Mouse (Mus musculus): ENCODE results near the gene P4ha1. TPM values are rescaled to one million over a fixed set of nuclear protein-coding genes. Genes with fewer than 3 reads are reported as not detected.
A peak's percentile ranks its signal among the peaks of the same experiment; 100 is the strongest.

P4ha1 gene
- polyA plus RNA-seq (2016; fragmentation: Nextera tagmentation; extraction: Ambion mirVana): 24.7 and 27.4 TPM in 2 replicates

- Histone ChIP-seq H3K9ac (peak within 1 kb of the TSS; percentile 98), H3K4me3 (peak within 1 kb of the TSS; percentile 90), H3K27ac (peak within 1 kb of the TSS; percentile 94), H3K9me3 (replicated peaks) (no peaks in the 10 kb centered on the region), H3K36me3 (no peaks in the 10 kb centered on the region), H3K4me2 (peak within 1 kb of the TSS; percentile 91), H3K4me1 (peaks cover 44% of the 10 kb centered on the region), H3K27me3 (replicated peaks) (no peaks in the 10 kb centered on the region)
- under 1% methylated on average over 39 of the region's 39 CpGs for WGBS (ENCODE audit: insufficient replicate concordance)
- ATAC-seq: peak; percentile 99
Observed at GRCm38 (mm10) chr10:59323100-59323487, at the start of gene P4ha1. Gene P4ha1, plus strand, starts transcription at chr10:59323296.

DNA sequence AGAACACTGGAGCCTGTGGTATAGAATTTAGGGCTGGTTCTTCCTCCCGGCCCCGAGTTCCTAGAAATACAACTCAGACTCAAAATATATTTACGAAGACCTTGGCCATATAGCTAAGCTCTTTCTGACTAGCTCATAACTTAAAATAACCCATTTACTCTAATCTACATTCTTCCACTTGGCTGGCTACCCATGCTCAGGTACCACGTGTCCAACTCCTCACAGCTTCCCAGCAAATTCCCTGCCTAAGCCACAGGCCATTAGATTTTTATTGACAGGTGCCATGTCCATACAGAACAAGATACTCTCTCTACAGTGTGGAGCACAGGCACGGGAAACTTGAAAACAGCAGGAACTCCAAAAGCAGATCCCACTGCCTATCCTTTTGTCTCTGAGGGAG lies 47.4 kb upstream of the P4ha1 start:
- 63% methylated on average over 5 of the region's 5 CpGs for WGBS (ENCODE audit: insufficient replicate concordance)
- Histone ChIP-seq H3K4me3 (no peak overlapping the region), H3K4me1 (peaks cover 4% of the 10 kb centered on the region; the same call in 1 of the 2 replicates), H3K27me3 (replicated peaks) (no peaks in the 10 kb centered on the region), H3K4me2 (no peak overlapping the region), H3K27ac (no peak overlapping the region), H3K36me3 (no peaks in the 10 kb centered on the region), H3K9ac (no peak overlapping the region), H3K9me3 (replicated peaks) (no peaks in the 10 kb centered on the region)
- ATAC-seq: no peak

DNA sequence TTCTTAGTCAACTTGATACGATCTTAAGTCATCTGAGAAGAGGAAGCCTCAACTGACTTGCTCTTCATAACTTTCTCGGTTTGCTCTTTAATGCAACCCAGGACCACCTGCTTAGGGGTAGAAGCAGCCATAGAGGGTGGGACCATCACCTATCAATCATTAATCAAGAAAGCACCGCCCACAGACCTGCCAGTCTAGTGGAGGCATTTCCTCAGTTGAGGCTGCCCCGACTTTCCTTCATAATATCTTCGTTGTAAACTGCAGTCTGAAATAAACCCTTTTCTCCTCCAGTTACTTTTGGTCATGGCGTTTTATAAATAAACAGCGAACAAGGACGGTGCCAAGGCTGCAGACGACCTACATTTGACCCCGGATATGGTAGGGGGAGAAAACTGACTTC lies 46.0 kb upstream of the P4ha1 start:
- no peaks in the 10 kb centered on the region for H3K36me3 ChIP-seq
- no peak overlapping the region for H3K4me2 ChIP-seq
- H3K4me3 ChIP-seq: no peak overlapping the region
- H3K27ac ChIP-seq: no peak overlapping the region
- ATAC-seq: no peak
- H3K9ac ChIP-seq: no peak overlapping the region
- H3K27me3 ChIP-seq (replicated peaks): no peaks in the 10 kb centered on the region
- 50% methylated on average over 10 of the region's 10 CpGs for WGBS (ENCODE audit: insufficient replicate concordance)
- H3K9me3 ChIP-seq (replicated peaks): no peaks in the 10 kb centered on the region
- H3K4me1 ChIP-seq: peaks cover 4% of the 10 kb centered on the region; the same call in 1 of the 2 replicates

- Histone ChIP-seq H3K27ac (no peak overlapping the region), H3K4me2 (no peak overlapping the region), H3K4me3 (no peak overlapping the region), H3K9ac (no peak overlapping the region), H3K36me3 (no peaks in the 10 kb centered on the region), H3K9me3 (replicated peaks) (no peaks in the 10 kb centered on the region), H3K4me1 (peaks cover 4% of the 10 kb centered on the region; the same call in 1 of the 2 replicates), H3K27me3 (replicated peaks) (no peaks in the 10 kb centered on the region)
- ATAC-seq: no peak
- WGBS (ENCODE audit: insufficient replicate concordance): 41% methylated on average over 5 of the region's 5 CpGs
Observed at GRCm38 (mm10) chr10:59277729-59278475, 45.2 kb upstream of the P4ha1 start.

DNA sequence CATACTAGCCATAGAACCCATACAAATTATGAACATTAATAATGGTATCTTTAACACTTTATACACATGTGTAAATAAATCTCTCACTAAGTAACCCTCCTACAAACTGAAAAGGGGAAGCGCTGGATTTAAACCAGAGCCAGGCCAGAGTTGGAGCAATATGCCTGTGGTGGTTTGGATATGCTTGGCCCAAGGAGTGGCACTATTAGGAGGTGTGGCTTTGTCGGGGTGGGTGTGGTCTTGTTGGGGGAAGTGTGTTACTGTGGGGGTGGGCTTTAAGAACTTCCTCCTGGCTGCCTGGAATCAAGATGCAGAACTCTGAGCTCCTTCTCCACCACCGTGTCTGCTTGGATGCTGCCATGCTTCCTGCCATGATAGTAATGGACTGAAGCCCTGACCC lies 39.9 kb upstream of the P4ha1 start:
- H3K9me3 ChIP-seq (replicated peaks): no peaks in the 10 kb centered on the region
- no peak overlapping the region for H3K27ac ChIP-seq
- ATAC-seq: no peak
- peaks cover 13% of the 10 kb centered on the region for H3K4me1 ChIP-seq
- H3K27me3 ChIP-seq (replicated peaks): no peaks in the 10 kb centered on the region
- H3K4me3 ChIP-seq: no peak overlapping the region
- 44% methylated on average over 3 of the region's 3 CpGs for WGBS (ENCODE audit: insufficient replicate concordance)
- no peaks in the 10 kb centered on the region for H3K36me3 ChIP-seq
- H3K9ac ChIP-seq: no peak overlapping the region
- H3K4me2 ChIP-seq: no peak overlapping the region

DNA sequence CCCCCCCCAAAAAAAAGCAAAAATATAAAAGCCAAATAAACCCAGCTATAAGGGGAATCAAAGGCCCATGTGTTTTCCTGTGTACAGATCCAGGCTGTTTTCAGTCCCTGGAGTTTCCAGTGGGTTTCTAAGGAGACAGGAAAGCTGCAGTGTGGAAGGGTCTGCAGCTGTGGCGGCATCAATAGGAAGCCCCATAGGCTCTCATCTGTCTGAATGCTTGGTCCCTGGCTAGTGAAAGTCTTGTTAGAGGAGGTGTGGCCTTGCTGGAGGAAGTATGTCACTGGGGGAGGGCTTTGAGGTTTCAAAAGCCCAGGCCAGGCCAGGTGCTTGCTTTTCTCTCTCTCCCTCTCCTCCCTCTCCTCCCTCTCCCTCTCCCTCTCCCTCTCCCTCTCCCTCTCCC lies 39.3 kb upstream of the P4ha1 start:
- Histone ChIP-seq H3K4me2 (no peak overlapping the region), H3K4me1 (peaks cover 18% of the 10 kb centered on the region), H3K9ac (no peak overlapping the region), H3K36me3 (no peaks in the 10 kb centered on the region), H3K9me3 (replicated peaks) (no peaks in the 10 kb centered on the region), H3K27ac (no peak overlapping the region), H3K27me3 (replicated peaks) (no peaks in the 10 kb centered on the region), H3K4me3 (no peak overlapping the region)
- no peak for ATAC-seq
- 67% methylated on average over 1 of the region's 1 CpGs for WGBS (ENCODE audit: insufficient replicate concordance)

DNA sequence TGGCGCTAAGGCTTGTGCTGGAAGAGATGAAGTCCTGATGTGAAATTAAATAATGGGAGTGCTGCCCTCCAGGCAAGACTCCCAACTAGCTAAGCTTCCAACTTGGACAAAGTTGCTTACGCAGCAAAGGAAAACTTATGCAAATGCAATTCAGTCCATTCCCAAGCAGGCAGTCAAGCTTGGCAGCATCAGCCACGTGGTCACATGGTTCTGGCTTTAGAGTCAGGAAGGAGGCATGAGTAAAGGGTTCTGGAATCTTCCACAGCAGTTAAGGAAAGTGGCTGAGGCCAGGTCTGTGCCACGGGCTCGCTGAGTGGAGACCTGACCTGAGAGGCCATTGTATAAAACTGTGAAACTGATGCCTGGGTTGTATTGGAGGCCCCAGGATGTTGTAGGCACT lies 37.6 kb upstream of the P4ha1 start:
- no peak overlapping the region for H3K27ac ChIP-seq
- 64% methylated on average over 5 of the region's 5 CpGs for WGBS (ENCODE audit: insufficient replicate concordance)
- H3K4me1 ChIP-seq: peaks cover 18% of the 10 kb centered on the region
- H3K4me3 ChIP-seq: no peak overlapping the region
- H3K4me2 ChIP-seq: no peak overlapping the region
- no peaks in the 10 kb centered on the region for H3K9me3 ChIP-seq (replicated peaks)
- no peaks in the 10 kb centered on the region for H3K27me3 ChIP-seq (replicated peaks)
- ATAC-seq: no peak
- H3K36me3 ChIP-seq: no peaks in the 10 kb centered on the region
- no peak overlapping the region for H3K9ac ChIP-seq

DNA sequence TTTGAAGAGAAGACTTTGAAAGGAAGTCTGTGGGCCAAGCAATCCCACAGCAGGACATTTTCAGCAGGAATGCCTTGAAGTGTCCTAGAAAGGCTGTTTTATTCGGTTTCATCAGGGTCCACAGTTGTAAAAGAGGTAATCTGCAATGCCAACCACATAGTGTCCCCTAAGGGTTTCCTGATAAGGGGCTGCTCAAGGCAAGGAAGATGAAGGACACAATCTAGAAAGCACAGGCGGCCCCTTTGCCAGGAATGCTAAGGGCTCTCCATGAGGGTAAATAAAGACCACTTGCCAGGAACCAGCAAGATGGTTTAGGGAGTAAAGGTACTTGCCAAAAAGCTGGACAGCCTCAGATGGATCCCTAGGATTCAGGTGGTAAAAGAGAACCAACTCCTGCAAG lies 35.8 kb upstream of the P4ha1 start:
- Histone ChIP-seq H3K9me3 (replicated peaks) (no peaks in the 10 kb centered on the region), H3K4me1 (peaks cover 18% of the 10 kb centered on the region), H3K4me2 (peak overlapping the region; percentile 23), H3K36me3 (no peaks in the 10 kb centered on the region), H3K9ac (no peak overlapping the region), H3K27ac (peak overlapping the region; percentile 21; the same call in 1 of the 2 replicates), H3K27me3 (replicated peaks) (no peaks in the 10 kb centered on the region), H3K4me3 (no peak overlapping the region)
- peak; percentile 69 for ATAC-seq
- 20% methylated on average over 2 of the region's 2 CpGs for WGBS (ENCODE audit: insufficient replicate concordance)

DNA sequence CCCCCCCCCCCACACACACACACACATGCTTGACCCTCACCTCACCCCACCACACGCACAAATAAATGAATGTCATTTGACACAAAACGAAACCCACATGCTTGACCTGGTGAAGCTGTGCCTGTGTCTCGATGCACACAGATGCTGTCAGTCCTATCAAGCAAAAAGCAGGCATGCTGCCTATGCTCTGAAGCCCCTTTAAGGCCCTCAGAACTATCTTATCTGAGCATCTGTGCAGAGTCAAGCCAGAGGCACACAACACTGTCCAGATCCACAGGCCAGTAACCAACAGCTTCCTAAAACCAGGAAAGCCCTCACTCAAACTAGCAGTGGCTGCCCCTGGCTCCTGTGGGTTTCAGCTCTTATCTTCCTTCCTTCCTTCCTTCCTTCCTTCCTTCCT lies 35.4 kb upstream of the P4ha1 start:
- peak; percentile 73 for ATAC-seq
- WGBS (ENCODE audit: insufficient replicate concordance): 45% methylated on average over 3 of the region's 3 CpGs
- no peak overlapping the region for H3K4me3 ChIP-seq

DNA sequence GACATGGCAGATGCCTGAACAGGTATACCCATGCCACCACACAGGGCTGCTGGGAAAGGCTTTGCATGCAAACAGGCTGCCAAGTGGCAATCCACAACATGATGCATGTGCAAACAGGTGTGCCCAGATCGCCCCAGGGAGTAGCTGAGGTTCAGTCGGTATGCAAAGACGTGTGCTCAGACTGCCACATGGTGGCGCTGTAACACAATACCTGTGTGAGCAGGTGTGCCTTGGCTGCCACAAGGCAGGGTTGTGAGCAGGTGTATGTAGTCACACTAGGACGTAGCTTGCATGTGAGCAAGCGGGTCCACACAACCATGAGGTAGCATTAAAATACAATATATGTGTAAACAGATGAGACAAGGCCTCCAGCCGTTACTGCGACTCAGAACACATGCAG lies 34.0 kb upstream of the P4ha1 start:
- Histone ChIP-seq H3K9ac (no peak overlapping the region), H3K27me3 (replicated peaks) (no peaks in the 10 kb centered on the region), H3K4me2 (no peak overlapping the region), H3K4me1 (peaks cover 18% of the 10 kb centered on the region), H3K4me3 (no peak overlapping the region), H3K9me3 (replicated peaks) (no peaks in the 10 kb centered on the region), H3K36me3 (no peaks in the 10 kb centered on the region), H3K27ac (no peak overlapping the region)
- WGBS (ENCODE audit: insufficient replicate concordance): 49% methylated on average over 8 of the region's 8 CpGs
- ATAC-seq: no peak

More for the DNA sequence above, 35.4 kb upstream of the P4ha1 start:
- no peaks in the 10 kb centered on the region for H3K27me3 ChIP-seq (replicated peaks)
- peak overlapping the region; percentile 23 for H3K4me2 ChIP-seq
- H3K4me1 ChIP-seq: peaks cover 18% of the 10 kb centered on the region
- H3K9ac ChIP-seq: no peak overlapping the region
- no peaks in the 10 kb centered on the region for H3K36me3 ChIP-seq
- no peaks in the 10 kb centered on the region for H3K9me3 ChIP-seq (replicated peaks)
- H3K27ac ChIP-seq: peak overlapping the region; percentile 21; the same call in 1 of the 2 replicates

GRCm38 (mm10) chr10:59291536-59291935 lies 31.6 kb upstream of the P4ha1 start:
- Histone ChIP-seq H3K4me3 (no peak overlapping the region), H3K27me3 (replicated peaks) (no peaks in the 10 kb centered on the region), H3K4me2 (no peak overlapping the region), H3K27ac (no peak overlapping the region), H3K4me1 (peaks cover 18% of the 10 kb centered on the region), H3K36me3 (no peaks in the 10 kb centered on the region), H3K9ac (no peak overlapping the region), H3K9me3 (replicated peaks) (no peaks in the 10 kb centered on the region)
- 56% methylated on average over 3 of the region's 3 CpGs for WGBS (ENCODE audit: insufficient replicate concordance)
- no peak for ATAC-seq

DNA sequence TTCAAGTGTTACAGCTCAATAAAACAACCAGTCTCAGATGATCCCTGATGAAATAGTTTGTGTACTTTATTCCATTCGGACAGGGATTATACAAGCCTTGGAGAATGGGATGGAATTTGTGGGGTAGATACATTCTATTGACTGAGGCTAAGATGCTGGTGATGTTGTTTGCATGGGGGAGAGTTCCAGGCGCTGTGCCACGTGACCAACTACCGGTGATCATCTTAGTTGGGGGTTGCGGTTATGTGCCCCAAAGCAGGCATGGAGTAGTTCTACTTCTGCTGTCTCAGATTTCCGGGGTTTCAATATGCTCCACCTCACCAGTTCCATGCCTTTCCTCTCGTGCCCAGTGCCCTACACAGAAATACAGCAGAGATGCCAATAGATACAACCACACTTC lies 31.0 kb upstream of the P4ha1 start:
- Histone ChIP-seq H3K36me3 (no peaks in the 10 kb centered on the region), H3K27me3 (replicated peaks) (no peaks in the 10 kb centered on the region), H3K4me1 (peaks cover 15% of the 10 kb centered on the region), H3K27ac (no peak overlapping the region), H3K9ac (no peak overlapping the region), H3K4me2 (no peak overlapping the region), H3K4me3 (no peak overlapping the region), H3K9me3 (replicated peaks) (no peaks in the 10 kb centered on the region)
- ATAC-seq: no peak
- WGBS (ENCODE audit: insufficient replicate concordance): 69% methylated on average over 7 of the region's 7 CpGs

DNA sequence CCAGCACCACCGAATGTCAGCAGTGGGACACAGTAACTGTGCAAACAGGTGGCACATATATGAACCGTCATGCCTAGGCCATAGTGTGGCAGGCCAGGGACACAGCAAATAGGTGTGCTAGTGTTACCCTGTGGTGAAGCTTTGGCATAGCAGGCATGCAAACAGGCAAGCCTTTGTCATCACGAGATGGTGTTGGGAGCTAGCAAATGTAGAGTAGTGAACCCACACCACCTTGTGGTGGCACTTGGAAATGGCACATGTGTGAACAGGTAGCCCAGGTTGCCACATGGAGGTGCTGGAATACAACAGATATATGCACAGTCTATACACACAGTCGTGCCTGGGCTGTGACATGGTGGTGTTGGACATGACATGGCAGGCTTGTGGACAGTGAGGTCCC lies 30.5 kb upstream of the P4ha1 start:
- Histone ChIP-seq H3K36me3 (no peaks in the 10 kb centered on the region), H3K4me3 (no peak overlapping the region), H3K27me3 (replicated peaks) (no peaks in the 10 kb centered on the region), H3K4me2 (no peak overlapping the region), H3K27ac (no peak overlapping the region), H3K9ac (no peak overlapping the region), H3K9me3 (replicated peaks) (no peaks in the 10 kb centered on the region), H3K4me1 (peaks cover 10% of the 10 kb centered on the region)
- WGBS (ENCODE audit: insufficient replicate concordance): 21% methylated on average over 4 of the region's 4 CpGs
- ATAC-seq: no peak

Measured in liver, embryonic 12.5 days (tissue).